8 mouse cellular contexts compared by ENCODE assay signal in the genomic region with DNA sequence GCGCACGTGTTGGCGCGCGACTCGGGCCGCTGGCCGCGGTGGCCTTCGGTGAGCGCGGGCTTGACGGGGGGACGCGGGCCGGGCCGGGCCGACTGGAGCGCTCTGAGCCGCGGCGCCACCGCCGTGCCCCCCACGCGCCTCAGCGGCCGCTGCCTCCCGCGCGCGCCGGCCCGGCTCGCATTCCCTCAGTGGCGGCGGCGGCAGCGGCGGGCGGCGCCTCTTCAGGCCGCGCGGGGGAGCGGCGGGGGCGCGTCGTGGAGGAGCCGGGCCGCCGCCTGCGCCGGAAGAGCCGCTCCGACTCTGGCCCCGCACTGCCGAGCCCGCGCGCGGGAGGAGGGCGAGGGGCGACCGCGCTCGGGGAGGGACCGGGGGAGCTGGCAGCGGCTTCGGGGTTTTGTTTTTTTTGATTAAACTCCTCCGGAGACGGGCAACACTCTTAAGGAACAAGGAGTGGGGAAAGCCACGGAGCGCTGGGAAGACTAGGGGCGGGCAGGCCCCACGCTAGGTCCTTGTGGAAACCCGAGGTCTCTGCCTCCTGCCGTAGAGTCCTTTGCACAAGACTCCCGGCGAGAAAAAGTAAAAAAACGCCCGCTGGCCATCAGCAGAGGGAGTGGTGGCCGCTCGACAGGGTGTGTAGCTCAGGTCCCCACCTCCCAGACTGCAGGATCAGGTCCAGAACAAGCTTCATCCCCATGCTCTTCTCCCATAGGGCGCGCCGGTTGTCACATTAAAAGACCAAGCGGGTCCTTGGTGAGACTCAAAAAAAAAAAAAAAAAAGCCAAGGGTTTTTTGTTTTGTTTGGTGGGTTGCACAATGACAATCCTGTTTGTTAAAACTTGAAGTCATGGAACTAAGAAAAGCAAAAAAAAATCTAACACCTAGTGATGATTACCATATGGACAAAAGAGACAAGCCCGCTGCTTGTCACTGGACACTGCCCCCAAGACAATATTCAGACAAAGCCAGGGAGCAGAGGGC. TPM values are rescaled to one million over a fixed set of nuclear protein-coding genes. Genes with fewer than 3 reads are reported as not detected.
DNase-seq lines count a peak whose midpoint lies in the region; ATAC-seq lines count a peak whose summit lies in the region.

A gene (minus strand): TSS at position 147 of the 978 bp plus-strand sequence.

- ATAC-seq in intestine, embryonic 14.5 days (replicated peaks; ENCODE audit: low FRiP score, low TSS enrichment, low read depth) = peak; percentile 82
- peak; percentile 58 for ATAC-seq in liver, embryonic 13.5 days (ENCODE audit: low read depth)

- H3K9ac ChIP-seq in intestine, embryonic 14.5 days (ENCODE audit: low read length) = peak within 1 kb of the TSS; percentile 76
- peak within 1 kb of the TSS; percentile 83 for H3K9ac ChIP-seq in liver, embryonic 13.5 days

- no peaks in the 10 kb centered on the region for H3K27me3 ChIP-seq in intestine, embryonic 14.5 days (replicated peaks; ENCODE audit: control insufficient read depth, insufficient read depth, low read length)
- H3K27me3 ChIP-seq in liver, embryonic 13.5 days = no peaks in the 10 kb centered on the region

- peak within 1 kb of the TSS; percentile 81 for H3K4me2 ChIP-seq in intestine, embryonic 14.5 days (ENCODE audit: low read length)
- peak within 1 kb of the TSS; percentile 94 for H3K4me2 ChIP-seq in liver, embryonic 13.5 days

- WGBS in intestine, embryonic 14.5 days = 2% methylated on average over 60 of the region's 90 CpGs
- 1% methylated on average over 74 of the region's 90 CpGs for WGBS in liver, embryonic 13.5 days (ENCODE audit: insufficient replicate concordance)

- intact Hi-C loops in gastrocnemius, postnatal 36 days (cut with DNase I) = loop anchor here (2.0 to 5.0 kb wide), 2 partner anchors 37 to 83 kb away; no protein-coding TSS in a partner anchor

- peak; percentile 58 for DNase-seq in A20 (ENCODE audit: low read depth, low spot score)
- DNase-seq in MN1 (ENCODE audit: low spot score) = peak; percentile 73
- DNase-seq in cerebellum, postnatal 14 days = peak; percentile 64 to 71
- DNase-seq in gastrocnemius, postnatal 36 days = peak; percentile 27 to 35
- peak; percentile 83 for DNase-seq in intestine, embryonic 14.5 days (ENCODE audit: low spot score)
- DNase-seq in liver, embryonic 13.5 days = no peak
- DNase-seq in neural tube, embryonic 10.5 days (ENCODE audit: extremely low spot score, low spot score) = peak; percentile 63
- peak; percentile 71 to 77 for DNase-seq in thymus, postnatal 36 days

- H3K4me3 ChIP-seq in intestine, embryonic 14.5 days (ENCODE audit: low read depth, low read length) = peak within 1 kb of the TSS; percentile 62
- peak within 1 kb of the TSS; percentile 75 for H3K4me3 ChIP-seq in liver, embryonic 13.5 days (replicated peaks)

- H3K27ac ChIP-seq in intestine, embryonic 14.5 days (ENCODE audit: low read depth) = peak within 1 kb of the TSS; percentile 57
- peak within 1 kb of the TSS; percentile 73 for H3K27ac ChIP-seq in liver, embryonic 13.5 days

- H3K4me1 ChIP-seq in intestine, embryonic 14.5 days (replicated peaks; ENCODE audit: control insufficient read depth, insufficient read depth, low read length) = peaks cover 22% of the 10 kb centered on the region
- H3K4me1 ChIP-seq in liver, embryonic 13.5 days (replicated peaks) = peaks cover 38% of the 10 kb centered on the region

- no peaks in the 10 kb centered on the region for H3K9me3 ChIP-seq in intestine, embryonic 14.5 days (ENCODE audit: control insufficient read depth, low read length)
- H3K9me3 ChIP-seq in liver, embryonic 13.5 days (replicated peaks) = no peaks in the 10 kb centered on the region

- peaks cover 15% of the 10 kb centered on the region; the same call in 1 of the 2 replicates for H3K36me3 ChIP-seq in intestine, embryonic 14.5 days (ENCODE audit: control insufficient read depth, insufficient read depth, low read length)
- H3K36me3 ChIP-seq in liver, embryonic 13.5 days = peaks cover 22% of the 10 kb centered on the region

RNA-seq across cellular contexts. Expression of the gene that starts here (rescaled TPM):
- total RNA-seq in gastrocnemius, postnatal 36 days (2021) = 10 to 100 TPM; 18.0 to 19.3 TPM
- polyA plus RNA-seq in intestine, embryonic 14.5 days (2014; fragmentation: Nextera tagmentation; extraction: Ambion mirVana) = 6.2 and 6.7 TPM in 2 replicates
- 1.3 and 1.4 TPM in 2 replicates for polyA plus RNA-seq in liver, embryonic 13.5 days (2015; fragmentation: Nextera tagmentation; extraction: Ambion mirVana)
